Mouse (Mus musculus) CD4-positive, CD25-positive, alpha-beta regulatory T cell, adult 2 months (primary cell): Measurements from ENCODE around the gene Zfp972.
"Not testable (repeated sequence)": the region's sequence is repeated elsewhere in the genome, so short reads cannot be mapped to it uniquely, and the experiment has no call there.

Source experiments
- DNase-seq: peaks from one replicate; pipeline ENCODE4 v3.0.0-alpha.2; 2012; ENCODE audit warnings: low read depth, low spot score

Gene Zfp972

GRCm38 (mm10) chr2:177925563-177926103, at the start of gene Zfp972:
Gene Zfp972 (minus strand): TSS chr2:177925613.
- DNase-seq = peak; percentile 13

- DNase-seq = not testable (repeated sequence)
Measured at GRCm38 (mm10) chr2:177974814-177975213, 49.4 kb upstream of the Zfp972 start.

GRCm38 (mm10) chr2:177957145-177957544, 31.7 kb upstream of the Zfp972 start, which contains the start of gene Gm14326:
Gene Gm14326 (minus strand): TSS chr2:177957297.
- peak; percentile 43 for DNase-seq

GRCm38 (mm10) chr2:177956734-177957133, 31.3 kb upstream of the Zfp972 start:
- DNase-seq = peak; percentile 8

GRCm38 (mm10) chr2:177903276-177903675, 22.1 kb downstream of the Zfp972 start:
- DNase-seq = not testable (repeated sequence)

GRCm38 (mm10) chr2:177898171-177898570, 27.2 kb downstream of the Zfp972 start:
- not testable (repeated sequence) for DNase-seq

- DNase-seq = not testable (repeated sequence)
Measured at GRCm38 (mm10) chr2:177897046-177897578, 28.3 kb downstream of the Zfp972 start, which contains the start of gene Gm14327. Gene Gm14327 (plus strand): TSS chr2:177897096.

GRCm38 (mm10) chr2:177887743-177888142, 37.7 kb downstream of the Zfp972 start:
- not testable (repeated sequence) for DNase-seq

- DNase-seq = not testable (repeated sequence)
Measured at GRCm38 (mm10) chr2:177862254-177862653, 63.2 kb downstream of the Zfp972 start.
